Mouse (Mus musculus) adrenal gland, postnatal 10 days (tissue): ENCODE results near the gene Gm14308. TPM values are rescaled to one million over a fixed set of nuclear protein-coding genes. Genes with fewer than 3 reads are reported as not detected.
"Not testable (repeated sequence)": the region's sequence is repeated elsewhere in the genome, so short reads cannot be mapped to it uniquely, and the experiment has no call there.

Source experiments
- DNase-seq: peaks from one replicate; pipeline ENCODE4 v3.0.0; 2021; ENCODE audit warnings: mixed read lengths
- long read RNA-seq, 2 experiments: library from polyadenylated mRNA; stranded (forward); transcript quantifications; one replicate each; pipeline ENCODE4 v2.0.0; 2021
- total RNA-seq, 2 experiments: library from RNA; stranded (reverse); gene quantifications; 2 replicates each; pipeline ENCODE4 v1.2.3; 2021

Gene Gm14308
- total RNA-seq: 1 to 10 TPM; 1.7 to 3.2 TPM
- long read RNA-seq, experiment 1, partial matches to known transcripts: 0 of 1 reads
- long read RNA-seq, experiment 1, other reads (novel, unspliced or antisense): 0 of 1 reads
- long read RNA-seq, experiment 2, partial matches to known transcripts: 0 of 3 reads
- long read RNA-seq, experiment 2, other reads (novel, unspliced or antisense): 0 of 3 reads

DNA sequence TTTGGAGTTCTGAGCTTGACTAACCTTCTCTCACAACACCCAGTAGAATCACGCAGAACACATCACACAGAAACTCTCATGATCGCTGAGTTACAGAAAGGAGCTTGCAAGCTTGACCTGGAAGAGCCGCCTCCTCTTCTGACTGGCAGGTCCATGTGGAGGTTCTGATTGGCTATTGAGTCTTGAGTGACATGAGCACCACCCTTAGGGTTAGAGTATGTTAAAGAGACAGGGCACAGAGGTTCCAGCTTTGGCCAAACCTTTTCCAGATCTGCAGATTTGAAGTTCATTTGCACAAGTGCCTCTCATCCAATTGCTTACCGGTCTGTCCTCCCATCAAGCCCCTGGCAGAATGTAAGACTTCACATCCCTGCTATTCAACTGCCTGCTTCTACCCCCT, at the start of gene Gm14308:
Gene Gm14308 (minus strand): TSS at position 101 of the 400 bp plus-strand sequence.
- not testable (repeated sequence) for DNase-seq

GRCm38 (mm10) chr2:176670222-176670621, 34.1 kb upstream of the Gm14308 start, which contains the start of gene Zfp973:
Gene Zfp973 (plus strand): TSS chr2:176670522.
- DNase-seq: not testable (repeated sequence)

Other genes starting within 250 kb of the Gm14308 start
- gene Gm14435, start 212.8 kb downstream of the Gm14308 start, total RNA-seq: 10 to 100 TPM; 12.9 to 16.8 TPM
- gene Gm14434, start 149.6 kb downstream of the Gm14308 start, total RNA-seq: not detected
- not detected for gene Zfp967, start 115.3 kb downstream of the Gm14308 start, total RNA-seq
- 10 to 100 TPM in 1 of 2 experiments, 1 to 10 TPM in 1; 8.6 to 12.0 TPM for gene Zfp973, start 34.2 kb upstream of the Gm14308 start, total RNA-seq
- gene Gm14305, start 72.0 kb upstream of the Gm14308 start, total RNA-seq: 10 to 100 TPM in 1 of 2 experiments, 1 to 10 TPM in 1; 9.2 to 11.4 TPM
- 10 to 100 TPM in 1 of 2 experiments, 1 to 10 TPM in 1; 7.4 to 15.9 TPM for gene Gm14295, start 162.3 kb upstream of the Gm14308 start, total RNA-seq
- not detected for gene Gm14408, start 194.8 kb upstream of the Gm14308 start, total RNA-seq